Mouse (Mus musculus) lung, postnatal 0 days (tissue): ENCODE results near the gene Irx1.

Source experiments
- CTCF ChIP-seq: IDR thresholded peaks from 2 replicates; pipeline ENCODE4 v1.5.1; 2016; ENCODE audit warnings: antibody characterized with exemption, mild to moderate bottlenecking
- EP300 ChIP-seq: IDR thresholded peaks from 2 replicates; pipeline ENCODE4 v1.6.1; 2016; ENCODE audit warnings: antibody characterized with exemption, mild to moderate bottlenecking, control low read depth

GRCm38 (mm10) chr13:71966631-71967030 is 3.1 kb upstream of the Irx1 start:
- TF ChIP-seq CTCF (no peak), EP300 (no peak)
